Mouse (Mus musculus): ENCODE results near the gene Tmco4. TPM values are rescaled to one million over a fixed set of nuclear protein-coding genes. Genes with fewer than 3 reads are reported as not detected.

The Tmco4 gene
- polyA plus RNA-seq, 1 experiment from 2014 or later, result 0.90 TPM

GRCm38 (mm10) chr4:139082790-139083564 lies 110.3 kb downstream of the Tmco4 start:
- peak overlapping the region; percentile 18; the same call in 1 of the 2 replicates for H3K4me2 ChIP-seq
- H3K27ac ChIP-seq (ENCODE audit: low read depth, low read length), result no peak overlapping the region
- H3K4me3 ChIP-seq (ENCODE audit: low read depth, low read length), result no peak overlapping the region
- no peaks in the 10 kb centered on the region for H3K36me3 ChIP-seq (ENCODE audit: control insufficient read depth, insufficient read depth, low read length)
- no peaks in the 10 kb centered on the region for H3K27me3 ChIP-seq (ENCODE audit: control insufficient read depth, insufficient read depth, low read length)
- ATAC-seq (ENCODE audit: low FRiP score) (peak; percentile 79), DNase-seq (ENCODE audit: low spot score, missing footprints) (peak; percentile 92)
- WGBS, result 23% methylated on average over 12 of the region's 12 CpGs
- peaks cover 14% of the 10 kb centered on the region for H3K4me1 ChIP-seq (ENCODE audit: control insufficient read depth, insufficient read depth, low read length)
- H3K9me3 ChIP-seq (ENCODE audit: control insufficient read depth, low read length), result no peaks in the 10 kb centered on the region
- peak overlapping the region; percentile 35 for H3K9ac ChIP-seq (ENCODE audit: low read length)

GRCm38 (mm10) chr4:139085337-139085736 lies 112.6 kb downstream of the Tmco4 start:
- H3K9me3 ChIP-seq (ENCODE audit: control insufficient read depth, low read length), result no peaks in the 10 kb centered on the region
- H3K27ac ChIP-seq (ENCODE audit: low read depth, low read length), result no peak overlapping the region
- no peak overlapping the region for H3K4me3 ChIP-seq (ENCODE audit: low read depth, low read length)
- 73% methylated on average over 11 of the region's 11 CpGs for WGBS
- DNase-seq (ENCODE audit: low spot score, missing footprints), result no peak
- H3K9ac ChIP-seq (ENCODE audit: low read length), result no peak overlapping the region
- no peaks in the 10 kb centered on the region for H3K36me3 ChIP-seq (ENCODE audit: control insufficient read depth, insufficient read depth, low read length)
- peaks cover 14% of the 10 kb centered on the region for H3K4me1 ChIP-seq (ENCODE audit: control insufficient read depth, insufficient read depth, low read length)
- no peak for ATAC-seq (ENCODE audit: low FRiP score)
- no peak overlapping the region for H3K4me2 ChIP-seq
- peaks cover 3% of the 10 kb centered on the region; the same call in 1 of the 2 replicates for H3K27me3 ChIP-seq (ENCODE audit: control insufficient read depth, insufficient read depth, low read length)

GRCm38 (mm10) chr4:139086037-139086436 lies 113.3 kb downstream of the Tmco4 start:
- DNase-seq (ENCODE audit: low spot score, missing footprints), result peak; percentile 98
- Histone ChIP-seq H3K9me3 (ENCODE audit: control insufficient read depth, low read length) (no peaks in the 10 kb centered on the region), H3K27me3 (ENCODE audit: control insufficient read depth, insufficient read depth, low read length) (peaks cover 9% of the 10 kb centered on the region), H3K4me2 (no peak overlapping the region), H3K27ac (ENCODE audit: low read depth, low read length) (no peak overlapping the region), H3K9ac (ENCODE audit: low read length) (no peak overlapping the region), H3K4me1 (ENCODE audit: control insufficient read depth, insufficient read depth, low read length) (peaks cover 14% of the 10 kb centered on the region), H3K4me3 (ENCODE audit: low read depth, low read length) (no peak overlapping the region), H3K36me3 (ENCODE audit: control insufficient read depth, insufficient read depth, low read length) (no peaks in the 10 kb centered on the region)
- 17% methylated on average over 5 of the region's 5 CpGs for WGBS
- peak; percentile 40; the same call in 1 of the 2 replicates for ATAC-seq (ENCODE audit: low FRiP score)

- no peak for DNase-seq (ENCODE audit: low spot score, missing footprints)
- Histone ChIP-seq H3K9ac (ENCODE audit: low read length) (no peak overlapping the region), H3K9me3 (ENCODE audit: control insufficient read depth, low read length) (no peaks in the 10 kb centered on the region), H3K27me3 (ENCODE audit: control insufficient read depth, insufficient read depth, low read length) (peaks cover 18% of the 10 kb centered on the region), H3K27ac (ENCODE audit: low read depth, low read length) (no peak overlapping the region), H3K4me2 (no peak overlapping the region), H3K4me3 (ENCODE audit: low read depth, low read length) (no peak overlapping the region), H3K4me1 (ENCODE audit: control insufficient read depth, insufficient read depth, low read length) (peaks cover 20% of the 10 kb centered on the region), H3K36me3 (ENCODE audit: control insufficient read depth, insufficient read depth, low read length) (no peaks in the 10 kb centered on the region)
- ATAC-seq (ENCODE audit: low FRiP score), result no peak
- 76% methylated on average over 4 of the region's 4 CpGs for WGBS
These were observed 114.3 kb downstream of the Tmco4 start for GRCm38 (mm10) chr4:139086984-139087383.

- no peak for ATAC-seq (ENCODE audit: low FRiP score)
- Histone ChIP-seq H3K36me3 (ENCODE audit: control insufficient read depth, insufficient read depth, low read length) (no peaks in the 10 kb centered on the region), H3K4me3 (ENCODE audit: low read depth, low read length) (no peak overlapping the region), H3K27me3 (ENCODE audit: control insufficient read depth, insufficient read depth, low read length) (peaks cover 40% of the 10 kb centered on the region), H3K4me2 (no peak overlapping the region), H3K4me1 (ENCODE audit: control insufficient read depth, insufficient read depth, low read length) (peaks cover 13% of the 10 kb centered on the region), H3K9me3 (ENCODE audit: control insufficient read depth, low read length) (no peaks in the 10 kb centered on the region), H3K9ac (ENCODE audit: low read length) (no peak overlapping the region), H3K27ac (ENCODE audit: low read depth, low read length) (no peak overlapping the region)
- no peak for DNase-seq (ENCODE audit: low spot score, missing footprints)
- WGBS, result 63% methylated on average over 9 of the region's 9 CpGs
These were observed 116.4 kb downstream of the Tmco4 start for GRCm38 (mm10) chr4:139088982-139089671.

- Histone ChIP-seq H3K9me3 (ENCODE audit: control insufficient read depth, low read length) (no peaks in the 10 kb centered on the region), H3K9ac (ENCODE audit: low read length) (no peak overlapping the region), H3K4me3 (ENCODE audit: low read depth, low read length) (no peak overlapping the region), H3K27me3 (ENCODE audit: control insufficient read depth, insufficient read depth, low read length) (peaks cover 43% of the 10 kb centered on the region), H3K36me3 (ENCODE audit: control insufficient read depth, insufficient read depth, low read length) (no peaks in the 10 kb centered on the region), H3K4me1 (ENCODE audit: control insufficient read depth, insufficient read depth, low read length) (peaks cover 13% of the 10 kb centered on the region), H3K4me2 (no peak overlapping the region), H3K27ac (ENCODE audit: low read depth, low read length) (no peak overlapping the region)
- DNase-seq (ENCODE audit: low spot score, missing footprints), result no peak
- ATAC-seq (ENCODE audit: low FRiP score), result no peak
- WGBS, result 67% methylated on average over 15 of the region's 15 CpGs
These were observed 117.7 kb downstream of the Tmco4 start for GRCm38 (mm10) chr4:139090303-139090940.

GRCm38 (mm10) chr4:139091066-139091465 lies 118.4 kb downstream of the Tmco4 start:
- Histone ChIP-seq H3K4me3 (ENCODE audit: low read depth, low read length) (no peak overlapping the region), H3K9me3 (ENCODE audit: control insufficient read depth, low read length) (no peaks in the 10 kb centered on the region), H3K27me3 (ENCODE audit: control insufficient read depth, insufficient read depth, low read length) (peaks cover 43% of the 10 kb centered on the region), H3K4me2 (no peak overlapping the region; the same call in 1 of the 2 replicates), H3K9ac (ENCODE audit: low read length) (no peak overlapping the region), H3K27ac (ENCODE audit: low read depth, low read length) (no peak overlapping the region), H3K4me1 (ENCODE audit: control insufficient read depth, insufficient read depth, low read length) (peaks cover 13% of the 10 kb centered on the region), H3K36me3 (ENCODE audit: control insufficient read depth, insufficient read depth, low read length) (no peaks in the 10 kb centered on the region)
- no peak for DNase-seq (ENCODE audit: low spot score, missing footprints)
- 32% methylated on average over 7 of the region's 7 CpGs for WGBS
- ATAC-seq (ENCODE audit: low FRiP score), result peak; percentile 7; the same call in 1 of the 2 replicates

GRCm38 (mm10) chr4:139091478-139092355 lies 119.0 kb downstream of the Tmco4 start:
- no peaks in the 10 kb centered on the region for H3K36me3 ChIP-seq (ENCODE audit: control insufficient read depth, insufficient read depth, low read length)
- peak; percentile 96 for DNase-seq (ENCODE audit: low spot score, missing footprints)
- no peak overlapping the region for H3K27ac ChIP-seq (ENCODE audit: low read depth, low read length)
- H3K9me3 ChIP-seq (ENCODE audit: control insufficient read depth, low read length), result no peaks in the 10 kb centered on the region
- 2% methylated on average over 28 of the region's 28 CpGs for WGBS
- H3K4me3 ChIP-seq (ENCODE audit: low read depth, low read length), result peak overlapping the region; percentile 47
- peaks cover 13% of the 10 kb centered on the region for H3K4me1 ChIP-seq (ENCODE audit: control insufficient read depth, insufficient read depth, low read length)
- ATAC-seq (ENCODE audit: low FRiP score), result peak; percentile 47; the same call in 1 of the 2 replicates
- H3K4me2 ChIP-seq, result peak overlapping the region; percentile 77
- H3K27me3 ChIP-seq (ENCODE audit: control insufficient read depth, insufficient read depth, low read length), result peaks cover 43% of the 10 kb centered on the region
- peak overlapping the region; percentile 57; the same call in 1 of the 2 replicates for H3K9ac ChIP-seq (ENCODE audit: low read length)

Measured in midbrain, embryonic 11.5 days (tissue).